Mouse (Mus musculus) CH12.LX (cell line): ENCODE results near the gene Gm20388.

Experiments used
- CHD2 ChIP-seq: IDR thresholded peaks from 2 replicates; pipeline ENCODE4 v1.6.1; 2011; ENCODE audit warnings: low read length, improper control_type of control experiment
- CTCF ChIP-seq, 2 experiments: IDR thresholded peaks in 1 of 2; conservative IDR thresholded peaks in 1 of 2; 2 replicates each; pipeline ENCODE4 v1.5.1; 2011 to 2012; ENCODE audit warnings: low read depth in 2 of 2, low read length in 2 of 2, improper control_type of control experiment in 1 of 2, inconsistent platforms in 1 of 2, mild to moderate bottlenecking in 1 of 2, moderate library complexity in 1 of 2
- EP300 ChIP-seq: IDR thresholded peaks from 2 replicates; pipeline ENCODE4 v1.6.1; 2011; ENCODE audit warnings: low read length, improper control_type of control experiment
- HCFC1 ChIP-seq: IDR thresholded peaks from 2 replicates; pipeline ENCODE4 v1.6.1; 2012; ENCODE audit warnings: low read depth, mild to moderate bottlenecking, inconsistent platforms, low read length, improper control_type of control experiment
- MEF2A ChIP-seq: IDR thresholded peaks from 2 replicates; pipeline ENCODE4 v1.6.1; 2014; ENCODE audit warnings: low read depth, mild to moderate bottlenecking, inconsistent platforms, low read length, improper control_type of control experiment, borderline replicate concordance
- NELFE ChIP-seq: IDR thresholded peaks from 2 replicates; pipeline ENCODE4 v1.6.1; 2011; ENCODE audit warnings: low read depth, low read length, improper control_type of control experiment
- POLR2A ChIP-seq: IDR thresholded peaks from 2 replicates; pipeline ENCODE4 v1.6.1; 2011; ENCODE audit warnings: low read depth, mild to moderate bottlenecking, improper control_type of control experiment, low read length
- RAD21 ChIP-seq: IDR thresholded peaks from 2 replicates; pipeline ENCODE4 v1.6.1; 2011; ENCODE audit warnings: low read depth, mild to moderate bottlenecking, low read length, improper control_type of control experiment, moderate library complexity
- RCOR1 ChIP-seq: conservative IDR thresholded peaks from 2 replicates; pipeline ENCODE4 v1.6.1; 2012; ENCODE audit warnings: low read depth, mild to moderate bottlenecking, inconsistent platforms, low read length, improper control_type of control experiment
- SIN3A ChIP-seq: IDR thresholded peaks from 2 replicates; pipeline ENCODE4 v1.6.1; 2012; ENCODE audit warnings: low read length, improper control_type of control experiment, inconsistent platforms
- UBTF ChIP-seq: IDR thresholded peaks from 2 replicates; pipeline ENCODE4 v1.6.1; 2012; ENCODE audit warnings: low read depth, mild to moderate bottlenecking, inconsistent platforms, low read length, improper control_type of control experiment, moderate library complexity
- USF1 ChIP-seq: IDR thresholded peaks from 2 replicates; pipeline ENCODE4 v1.6.1; 2014; ENCODE audit warnings: low read depth, mild to moderate bottlenecking, inconsistent platforms, low read length, improper control_type of control experiment
- ZNF384 ChIP-seq: IDR thresholded peaks from 2 replicates; pipeline ENCODE4 v1.6.1; 2012; ENCODE audit warnings: low read depth, low read length, improper control_type of control experiment, inconsistent platforms

- TF ChIP-seq NELFE (no peak), RCOR1 (no peak), CTCF (conservative IDR thresholded peaks at IDR 0.05 in 1 of 2, IDR thresholded peaks at IDR 0.05 in 1 of 2; ENCODE audit: low read depth in 2 of 2, low read length in 2 of 2) (no peak), UBTF (no peak), ZNF384 (no peak), SIN3A (no peak), EP300 (no peak), POLR2A (no peak), HCFC1 (no peak), MEF2A (no peak), RAD21 (no peak), USF1 (no peak), CHD2 (no peak)
These were observed 1678.6 kb downstream of the Gm20388 start for GRCm38 (mm10) chr8:121589205-121589726.
